Mouse (Mus musculus) embryonic fibroblast, embryonic 13.5 days (primary cell): Measurements from ENCODE around the gene Cwc22.

Source experiments
- CTCF ChIP-seq: IDR thresholded peaks from 2 replicates; pipeline ENCODE4 v1.5.1; 2011; ENCODE audit warnings: mild to moderate bottlenecking, control low read depth, low read length, moderate library complexity, borderline replicate concordance; ENCODE audit not compliant: insufficient read depth
- POLR2A ChIP-seq: IDR thresholded peaks from 2 replicates; pipeline ENCODE4 v1.6.1; 2011; ENCODE audit warnings: low read depth, mild to moderate bottlenecking, control low read depth, low read length, moderate library complexity

DNA sequence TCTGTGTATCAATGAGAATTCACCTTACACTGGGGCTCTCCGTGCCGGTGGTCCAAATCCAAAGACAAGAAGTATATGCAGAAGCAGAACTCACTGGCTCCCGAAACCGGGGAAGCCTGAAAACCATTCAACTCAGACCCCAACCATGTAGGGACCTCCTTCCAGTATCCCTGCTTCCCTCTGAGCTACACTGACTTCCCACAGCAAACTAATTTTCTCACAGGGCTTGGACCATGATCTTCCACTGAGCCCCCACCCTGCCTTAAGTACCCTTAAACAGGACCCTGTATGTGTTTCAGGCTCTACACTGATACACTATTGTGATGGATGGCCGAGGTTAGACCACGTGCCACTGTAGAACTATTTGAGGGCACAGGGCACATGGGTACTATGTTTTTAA lies 56.2 kb downstream of the Cwc22 start:
- TF ChIP-seq CTCF (no peak), POLR2A (no peak)
